Mouse (Mus musculus) E14TG2a.4 (cell line): Measurements from ENCODE around the gene Slc24a5.

ENCODE experiments used
- CTCF ChIP-seq: conservative IDR thresholded peaks from 2 replicates; pipeline ENCODE4 v1.5.1; 2014; ENCODE audit warnings: low read length
- NANOG ChIP-seq: IDR thresholded peaks from 2 replicates; pipeline ENCODE4 v1.6.1; 2014; ENCODE audit warnings: borderline replicate concordance, low read length, mixed read lengths
- POU5F1 ChIP-seq: IDR thresholded peaks from 2 replicates; pipeline ENCODE4 v1.6.1; 2014; ENCODE audit warnings: low read length, borderline replicate concordance

GRCm38 (mm10) chr2:125024386-125024785, 43.5 kb upstream of the Slc24a5 start:
- TF ChIP-seq CTCF: no peak
- no peak for TF ChIP-seq POU5F1
- TF ChIP-seq NANOG: no peak
